Comparison of ENCODE assay signal across 9 mouse cellular contexts in the genomic region with DNA sequence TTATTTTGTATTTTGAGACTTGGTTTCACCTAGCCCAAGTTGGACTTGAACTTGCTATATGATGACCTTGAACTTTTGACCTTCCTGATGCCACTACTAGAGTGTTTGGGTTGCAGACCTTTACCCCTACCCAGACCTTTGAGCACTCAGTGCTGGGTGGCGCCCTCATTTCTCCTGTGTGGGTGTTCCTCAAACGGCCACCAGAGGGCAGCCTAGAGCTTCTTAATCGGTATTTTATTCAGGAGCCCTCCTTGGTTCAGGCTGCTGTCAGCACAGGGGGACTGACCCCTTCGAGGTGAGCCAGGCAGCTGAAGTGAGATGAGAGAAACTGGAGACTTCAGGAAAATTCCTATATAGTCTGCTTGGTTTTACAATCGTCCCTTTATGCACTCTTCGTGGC. TPM values are rescaled to one million over a fixed set of nuclear protein-coding genes. Genes with fewer than 3 reads are reported as not detected.
A peak's percentile ranks its signal among the peaks of the same experiment; 100 is the strongest.
DNase-seq lines count a peak whose midpoint lies in the region; ATAC-seq and TF ChIP-seq lines count a peak whose summit lies in the region.
"Had no signal": no experiment of that assay in that cellular context is flagged by ENCODE, and none has a peak within 500 bp of the region (broad histone marks: within the 10 kb centered on the region; RNA-seq: fewer than 3 reads in every experiment).

No protein-coding gene starts in this region.

- H3K9ac ChIP-seq in heart, adult 2 months (ENCODE audit: low read depth, low read length): no peak overlapping the region
- no peak overlapping the region for H3K9ac ChIP-seq in heart, embryonic 12.5 days
- H3K9ac ChIP-seq in CH12.LX (ENCODE audit: insufficient read depth, low read depth): no peak overlapping the region
- H3K9ac ChIP-seq in forebrain, embryonic 14.5 days (ENCODE audit: low read length): no peak overlapping the region
- H3K9ac ChIP-seq: limb, embryonic 15.5 days had no signal

- H3K4me1 ChIP-seq in heart, adult 2 months (ENCODE audit: control insufficient read depth, insufficient read depth, low read length): peaks cover 3% of the 10 kb centered on the region
- H3K4me1 ChIP-seq in heart, embryonic 12.5 days (replicated peaks): peaks cover 30% of the 10 kb centered on the region
- H3K4me1 ChIP-seq in CH12.LX (ENCODE audit: control insufficient read depth in 1 of 2, insufficient read depth in 2 of 2): peaks cover 8 to 25% of the 10 kb centered on the region in 2 experiments
- 0 out of 2 replicates have a peak, but pooled peaks cover 4% of the 10 kb centered on the region for H3K4me1 ChIP-seq in forebrain, embryonic 14.5 days (ENCODE audit: control insufficient read depth, insufficient read depth, low read length)

- TF ChIP-seq EP300 in heart, adult 2 months (IDR thresholded peaks at IDR 0.05; ENCODE audit: insufficient read depth, low read depth, low read length): no peak
- no peak for TF ChIP-seq EP300 in CH12.LX (IDR thresholded peaks at IDR 0.05; ENCODE audit: low read length)

- H3K4me2 ChIP-seq in heart, embryonic 12.5 days: no peak overlapping the region
- no peak overlapping the region for H3K4me2 ChIP-seq in CH12.LX (ENCODE audit: insufficient read depth, low read depth, poor library complexity, severe bottlenecking)
- H3K4me2 ChIP-seq in forebrain, embryonic 14.5 days (ENCODE audit: low read length): no peak overlapping the region
- H3K4me2 ChIP-seq: limb, embryonic 15.5 days had no signal

- TF ChIP-seq RAD21 in CH12.LX (IDR thresholded peaks at IDR 0.05; ENCODE audit: low read depth, low read length): peak; percentile 52

- dilution Hi-C loops in CH12.LX (cut with MboI; ENCODE audit: extremely low pct_ligation_motif_present, extremely low pct_unique_long_range_greater_than_20kb, low sequenced_read_pairs): no loop called here

- peak; percentile 42 to 70 for DNase-seq in heart, adult 2 months
- DNase-seq in CH12.LX (ENCODE audit: extremely low read depth): peak; percentile 55
- DNase-seq in c-Kit-positive CD71-negative TER-119-negative erythroid progenitor cells, embryonic 14.5 days (ENCODE audit: low read depth): peak; percentile 39
- peak; percentile 62 for DNase-seq in forebrain, embryonic 14.5 days (ENCODE audit: low spot score)
- DNase-seq in kidney, postnatal 14 days: peak; percentile 41
- DNase-seq in spleen, postnatal 4 days (ENCODE audit: low spot score in 2 of 2): peak; percentile 41 to 81

- ATAC-seq in heart, embryonic 12.5 days (ENCODE audit: insufficient number of reproducible peaks, low FRiP score): no peak
- peak; percentile 46; the same call in 1 of the 2 replicates for ATAC-seq in forebrain, embryonic 14.5 days
- ATAC-seq in megakaryocyte, adult 5-6 weeks (ENCODE audit: poor library complexity, severe bottlenecking): 0 out of 2 replicates have a peak, but pooled peaks have one; percentile 52

- TF ChIP-seq POLR2A in heart, adult 2 months (IDR thresholded peaks at IDR 0.05; ENCODE audit: insufficient read depth, low read depth, low read length): no peak
- TF ChIP-seq POLR2A in CH12.LX (IDR thresholded peaks at IDR 0.05; ENCODE audit: low read depth, low read length): no peak

- intact Hi-C loops in heart, adult 2 months (cut with DNase I): loop anchor here (2.0 kb wide), 1 partner anchor 34 kb away; no protein-coding TSS in a partner anchor

- no peaks in the 10 kb centered on the region for H3K36me3 ChIP-seq in heart, adult 2 months (ENCODE audit: control insufficient read depth, insufficient read depth, low read length)
- H3K36me3 ChIP-seq in heart, embryonic 12.5 days: no peaks in the 10 kb centered on the region
- H3K36me3 ChIP-seq in CH12.LX (replicated peaks in 1 of 2; ENCODE audit: control insufficient read depth in 1 of 2, insufficient read depth in 1 of 2, low read length in 1 of 2): no peaks in the 10 kb centered on the region
- H3K36me3 ChIP-seq in forebrain, embryonic 14.5 days (ENCODE audit: control insufficient read depth, insufficient read depth, low read length): no peaks in the 10 kb centered on the region
- H3K36me3 ChIP-seq: limb, embryonic 15.5 days had no signal

- no peaks in the 10 kb centered on the region for H3K27me3 ChIP-seq in heart, adult 2 months (ENCODE audit: control insufficient read depth, insufficient read depth, low read length)
- peaks cover 2% of the 10 kb centered on the region; the same call in 1 of the 2 replicates for H3K27me3 ChIP-seq in heart, embryonic 12.5 days (replicated peaks)
- H3K27me3 ChIP-seq in CH12.LX (replicated peaks): peaks cover 3% of the 10 kb centered on the region
- no peaks in the 10 kb centered on the region for H3K27me3 ChIP-seq in forebrain, embryonic 14.5 days (replicated peaks; ENCODE audit: control insufficient read depth, insufficient read depth, low read length)
- H3K27me3 ChIP-seq: limb, embryonic 15.5 days had no signal

- peak; percentile 93 for TF ChIP-seq CTCF in heart, adult 2 months (IDR thresholded peaks at IDR 0.05)
- TF ChIP-seq CTCF in CH12.LX (conservative IDR thresholded peaks at IDR 0.05 in 1 of 2, IDR thresholded peaks at IDR 0.05 in 1 of 2; ENCODE audit: low read depth in 2 of 2, low read length in 2 of 2): peak; percentile 66 to 96

- in situ Hi-C loops in CH12.LX (cut with MboI; ENCODE audit: low pct_ligation_motif_present, low pct_unique_long_range_greater_than_20kb, low sequenced_read_pairs): no loop called here

- H3K9me3 ChIP-seq in heart, embryonic 12.5 days (replicated peaks): no peaks in the 10 kb centered on the region
- no peaks in the 10 kb centered on the region for H3K9me3 ChIP-seq in CH12.LX (replicated peaks; ENCODE audit: low read length)
- H3K9me3 ChIP-seq in forebrain, embryonic 14.5 days (replicated peaks; ENCODE audit: control insufficient read depth, low read length): no peaks in the 10 kb centered on the region
- H3K9me3 ChIP-seq: limb, embryonic 15.5 days had no signal

- WGBS in heart, adult 2 months: 36% methylated on average over 6 of the region's 6 CpGs
- whole genome bisulfite sequencing in heart, embryonic 12.5 days: 27% methylated on average over 6 of the region's 6 CpGs
- WGBS in forebrain, embryonic 14.5 days: 31% methylated on average over 6 of the region's 6 CpGs

- no peaks in the 10 kb centered on the region for H3K79me2 ChIP-seq in heart, adult 2 months (replicated peaks; ENCODE audit: control insufficient read depth, insufficient read depth, low read length)
- no peaks in the 10 kb centered on the region for H3K79me2 ChIP-seq in CH12.LX (replicated peaks; ENCODE audit: control insufficient read depth, extremely low read depth, insufficient read depth, poor library complexity, severe bottlenecking)

- no peak overlapping the region for H3K4me3 ChIP-seq in heart, adult 2 months
- no peak overlapping the region for H3K4me3 ChIP-seq in heart, embryonic 12.5 days
- no peak overlapping the region for H3K4me3 ChIP-seq in CH12.LX (replicated peaks in 1 of 3; ENCODE audit: low read depth in 2 of 3, low read length in 2 of 3, poor library complexity in 1 of 3)
- no peak overlapping the region for H3K4me3 ChIP-seq in forebrain, embryonic 14.5 days (ENCODE audit: low read depth, low read length)
- H3K4me3 ChIP-seq: limb, embryonic 15.5 days had no signal

- no peak overlapping the region for H3K27ac ChIP-seq in heart, adult 2 months
- no peak overlapping the region for H3K27ac ChIP-seq in heart, embryonic 12.5 days (ENCODE audit: poor library complexity, severe bottlenecking)
- H3K27ac ChIP-seq in CH12.LX (ENCODE audit: insufficient read depth, low read depth): no peak overlapping the region
- H3K27ac ChIP-seq in forebrain, embryonic 14.5 days (ENCODE audit: low read depth, low read length): no peak overlapping the region
- H3K27ac ChIP-seq: limb, embryonic 15.5 days had no signal

RNA-seq across cellular contexts. Expression of a gene that starts 7.2 kb away (rescaled TPM):
- under 1 TPM; 0.27 to 0.29 TPM for total RNA-seq in heart, adult 2 months (2021)
- polyA plus RNA-seq in heart, adult 2 months (2012; rRNA removed): 0.94 and 1.1 TPM in 2 replicates
- polyA plus RNA-seq in heart, embryonic 12.5 days (2016; fragmentation: Nextera tagmentation; extraction: Ambion mirVana): 0.46 and 0.72 TPM in 2 replicates
- total RNA-seq in CH12.LX (2012; rRNA removed) (0.46 and 0.76 TPM in 2 replicates), CH12.LX (2014; rRNA removed) (0.08 and 0.17 TPM in 2 replicates)
- 1.3 and 1.4 TPM in 2 replicates for polyA plus RNA-seq in CH12.LX (2012; ENCODE audit: insufficient read length, low read depth)
- 0.06 TPM in 1 of 2 replicates, not detected in the other for polyA plus RNA-seq in forebrain, embryonic 14.5 days (2014; fragmentation: Nextera tagmentation; extraction: Ambion mirVana)
- total RNA-seq in megakaryocyte, adult 5-6 weeks (2015): not detected in 2 replicates
- not detected in 2 replicates for total RNA-seq in megakaryocyte, adult 5-6 weeks (2017)

RNA-seq across cellular contexts. Expression of a gene that starts 11.7 kb away (rescaled TPM):
- not detected for total RNA-seq in heart, adult 2 months (2021)
- not detected in 2 replicates for polyA plus RNA-seq in heart, adult 2 months (2012; rRNA removed)
- polyA plus RNA-seq in heart, embryonic 12.5 days (2016; fragmentation: Nextera tagmentation; extraction: Ambion mirVana): 0.39 and 0.49 TPM in 2 replicates
- total RNA-seq in CH12.LX (2012; rRNA removed): not detected in 2 replicates
- not detected in 2 replicates for total RNA-seq in CH12.LX (2014; rRNA removed)
- 0.27 and 0.59 TPM in 2 replicates for polyA plus RNA-seq in CH12.LX (2012; ENCODE audit: insufficient read length, low read depth)
- polyA plus RNA-seq in forebrain, embryonic 14.5 days (2014; fragmentation: Nextera tagmentation; extraction: Ambion mirVana): 0.28 and 0.36 TPM in 2 replicates
- total RNA-seq in megakaryocyte, adult 5-6 weeks (2015): not detected in 2 replicates
- total RNA-seq in megakaryocyte, adult 5-6 weeks (2017): not detected in 2 replicates

RNA-seq across cellular contexts. Expression of a gene that starts 22.6 kb away (rescaled TPM):
- total RNA-seq in heart, adult 2 months (2021): not detected
- polyA plus RNA-seq in heart, adult 2 months (2012; rRNA removed): not detected in 2 replicates
- polyA plus RNA-seq in heart, embryonic 12.5 days (2016; fragmentation: Nextera tagmentation; extraction: Ambion mirVana): not detected in 2 replicates
- total RNA-seq in CH12.LX (2012; rRNA removed): not detected in 2 replicates
- total RNA-seq in CH12.LX (2014; rRNA removed): not detected in 2 replicates
- not detected in 2 replicates for polyA plus RNA-seq in CH12.LX (2012; ENCODE audit: insufficient read length, low read depth)
- not detected in 2 replicates for polyA plus RNA-seq in forebrain, embryonic 14.5 days (2014; fragmentation: Nextera tagmentation; extraction: Ambion mirVana)
- not detected in 2 replicates for total RNA-seq in megakaryocyte, adult 5-6 weeks (2015)
- total RNA-seq in megakaryocyte, adult 5-6 weeks (2017): not detected in 2 replicates

RNA-seq across cellular contexts. Expression of a gene that starts 27.8 kb away (rescaled TPM):
- 1 to 10 TPM; 1.9 to 2.2 TPM for total RNA-seq in heart, adult 2 months (2021)
- 3.7 and 3.8 TPM in 2 replicates for polyA plus RNA-seq in heart, adult 2 months (2012; rRNA removed)
- 15.9 and 17.7 TPM in 2 replicates for polyA plus RNA-seq in heart, embryonic 12.5 days (2016; fragmentation: Nextera tagmentation; extraction: Ambion mirVana)
- total RNA-seq in CH12.LX (2012; rRNA removed) (11.5 and 13.0 TPM in 2 replicates), CH12.LX (2014; rRNA removed) (5.2 and 8.0 TPM in 2 replicates)
- polyA plus RNA-seq in CH12.LX (2012; ENCODE audit: insufficient read length, low read depth): 11.3 and 12.7 TPM in 2 replicates
- polyA plus RNA-seq in forebrain, embryonic 14.5 days (2014; fragmentation: Nextera tagmentation; extraction: Ambion mirVana): 4.7 and 6.5 TPM in 2 replicates
- total RNA-seq in megakaryocyte, adult 5-6 weeks (2015): 3.3 and 4.0 TPM in 2 replicates
- total RNA-seq in megakaryocyte, adult 5-6 weeks (2017): 4.0 and 5.7 TPM in 2 replicates

RNA-seq across cellular contexts. Expression of a gene that starts 28.1 kb away (rescaled TPM):
- total RNA-seq in heart, adult 2 months (2021): 1 to 10 TPM; 2.0 to 2.4 TPM
- polyA plus RNA-seq in heart, adult 2 months (2012; rRNA removed): 3.0 and 3.5 TPM in 2 replicates
- polyA plus RNA-seq in heart, embryonic 12.5 days (2016; fragmentation: Nextera tagmentation; extraction: Ambion mirVana): 49.6 and 49.8 TPM in 2 replicates
- total RNA-seq in CH12.LX (2012; rRNA removed) (37.7 and 46.0 TPM in 2 replicates), CH12.LX (2014; rRNA removed) (35.3 and 38.4 TPM in 2 replicates)
- 25.3 and 29.7 TPM in 2 replicates for polyA plus RNA-seq in CH12.LX (2012; ENCODE audit: insufficient read length, low read depth)
- polyA plus RNA-seq in forebrain, embryonic 14.5 days (2014; fragmentation: Nextera tagmentation; extraction: Ambion mirVana): 40.8 and 48.8 TPM in 2 replicates
- total RNA-seq in megakaryocyte, adult 5-6 weeks (2015): 64.7 and 72.2 TPM in 2 replicates
- total RNA-seq in megakaryocyte, adult 5-6 weeks (2017): 26.2 and 29.6 TPM in 2 replicates
